Mouse (Mus musculus) E14TG2a.4 (cell line): ENCODE measurements around the gene Smarca4.

Experiments used
- CTCF ChIP-seq: conservative IDR thresholded peaks from 2 replicates; pipeline ENCODE4 v1.5.1; 2014; ENCODE audit warnings: low read length
- NANOG ChIP-seq: IDR thresholded peaks from 2 replicates; pipeline ENCODE4 v1.6.1; 2014; ENCODE audit warnings: borderline replicate concordance, low read length, mixed read lengths
- POU5F1 ChIP-seq: IDR thresholded peaks from 2 replicates; pipeline ENCODE4 v1.6.1; 2014; ENCODE audit warnings: low read length, borderline replicate concordance

GRCm38 (mm10) chr9:21625342-21626339 lies 9.7 kb downstream of the Smarca4 start:
- TF ChIP-seq CTCF (no peak), POU5F1 (no peak), NANOG (no peak)
